13 mouse cellular contexts compared by ENCODE assay signal in the genomic region with DNA sequence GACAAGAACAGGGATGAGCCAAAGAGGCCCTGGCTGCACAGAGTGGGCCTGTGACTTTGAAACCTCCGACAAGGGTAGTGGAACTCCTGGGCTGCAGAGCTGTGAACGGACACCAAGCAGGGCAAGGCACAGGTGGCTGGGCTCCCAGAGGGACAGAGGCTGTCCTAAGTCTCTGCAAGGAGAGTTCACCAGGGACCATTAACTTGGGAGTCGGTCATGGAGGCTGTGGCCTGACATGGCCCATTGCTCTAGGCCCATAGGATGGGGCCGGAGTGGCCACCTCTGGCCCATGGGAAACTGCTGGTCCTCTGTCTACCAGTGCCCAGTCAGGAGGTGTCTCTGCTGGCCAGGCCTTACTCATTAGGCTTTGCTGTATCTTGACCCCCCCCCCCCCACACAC. TPM values are rescaled to one million over a fixed set of nuclear protein-coding genes. Genes with fewer than 3 reads are reported as not detected.
"Had no signal": no experiment of that assay in that cellular context is flagged by ENCODE, and none has a peak within 500 bp of the region (broad histone marks: within the 10 kb centered on the region; RNA-seq: fewer than 3 reads in every experiment).

No protein-coding gene starts in this region.

- H3K4me2 ChIP-seq: intestine, embryonic 15.5 days; liver, embryonic 13.5 days; lung, embryonic 15.5 days; midbrain, embryonic 12.5 days had no signal

- H3K9ac ChIP-seq: intestine, embryonic 15.5 days; liver, embryonic 13.5 days; liver, postnatal 0 days; lung, embryonic 15.5 days; midbrain, embryonic 12.5 days had no signal

- H3K9me3 ChIP-seq: intestine, embryonic 15.5 days; liver, embryonic 13.5 days; lung, embryonic 15.5 days; megakaryocyte, embryonic 14.5 days; midbrain, embryonic 12.5 days had no signal

- ATAC-seq: liver, postnatal 0 days had no signal

- H3K36me3 ChIP-seq: intestine, embryonic 15.5 days; liver, embryonic 13.5 days; lung, embryonic 15.5 days; midbrain, embryonic 12.5 days had no signal

- DNase-seq: kidney, adult 9 months; liver; liver, embryonic 13.5 days; liver, postnatal 0 days; lung, postnatal 14 days; right cerebral cortex, postnatal 14 days; thymus, postnatal 4 days had no signal

- H3K27ac ChIP-seq: intestine, embryonic 15.5 days; left cerebral cortex, adult 2 months; liver, embryonic 13.5 days; lung, embryonic 15.5 days; macrophage had no signal

- H3K4me3 ChIP-seq: intestine, embryonic 15.5 days; left cerebral cortex, adult 2 months; liver, embryonic 13.5 days; lung, embryonic 15.5 days; megakaryocyte, embryonic 14.5 days; midbrain, embryonic 12.5 days had no signal

- H3K27me3 ChIP-seq: lung, embryonic 15.5 days had no signal

RNA-seq across cellular contexts. Expression of a gene that starts 6.2 kb away (rescaled TPM):
- polyA plus RNA-seq: macrophage had no signal
